Mouse (Mus musculus): ENCODE measurements around the gene Erc2.

DNA sequence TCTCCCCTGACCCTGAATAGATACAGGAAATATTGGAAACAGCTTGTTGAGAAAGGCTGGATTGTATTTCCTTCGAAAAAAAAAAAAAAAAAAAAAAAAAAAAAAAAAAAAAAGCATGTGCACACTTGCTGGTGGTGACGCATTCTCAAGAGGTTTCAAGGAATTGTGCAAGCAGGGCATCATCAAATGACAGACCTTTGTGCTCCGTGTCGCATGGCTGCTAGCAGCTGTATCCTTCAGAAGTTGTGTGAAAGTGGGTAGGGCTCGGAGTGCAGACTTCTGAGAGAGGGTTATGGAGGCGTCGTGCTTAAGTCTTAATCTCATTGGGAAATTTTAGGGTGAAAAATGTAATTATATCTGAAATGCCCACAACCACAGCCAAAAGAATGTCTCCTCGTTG, 706.3 kb downstream of the Erc2 start:
- TF ChIP-seq CTCF (IDR thresholded peaks at IDR 0.05; ENCODE audit: low read depth): no peak
- no peak for TF ChIP-seq EP300 (IDR thresholded peaks at IDR 0.05; ENCODE audit: low read depth)
